Mouse (Mus musculus) MEL (cell line): ENCODE results near the gene Slc29a2. TPM values are rescaled to one million over a fixed set of nuclear protein-coding genes. Genes with fewer than 3 reads are reported as not detected.

Experiments used
- DNase-seq: peaks from one replicate; pipeline ENCODE4 v3.0.0; 2011; ENCODE audit warnings: low read depth, low spot score
- H3K27ac ChIP-seq: 2 replicates; pipeline ENCODE4 v1.5.1; 2012; ENCODE audit warnings: low read depth, mild to moderate bottlenecking, control low read depth, low read length, moderate library complexity; ENCODE audit not compliant: control insufficient read depth
- H3K27me3 ChIP-seq, 2 experiments: fragments of 150-350 bp in 1 of 2; sonication (generic) in 1 of 2; 2 replicates each; pipeline ENCODE4 v1.6.1; 2012; ENCODE audit warnings: low read length in 2 of 2, mild to moderate bottlenecking in 2 of 2, improper control_type of control experiment in 1 of 2, moderate library complexity in 1 of 2; ENCODE audit not compliant: insufficient read depth in 2 of 2, control insufficient read depth in 1 of 2
- H3K36me3 ChIP-seq, 2 experiments: 2 replicates each; pipeline ENCODE4 v1.6.1; 2012 to 2014; ENCODE audit warnings: low read length in 2 of 2, improper control_type of control experiment in 1 of 2, inconsistent platforms in 1 of 2, mild to moderate bottlenecking in 1 of 2; ENCODE audit not compliant: insufficient read depth in 2 of 2, control insufficient read depth in 1 of 2
- H3K4me1 ChIP-seq, 2 experiments: fragments of 150-350 bp in 1 of 2; sonication (generic) in 1 of 2; 2 replicates each; pipeline ENCODE4 v1.6.1; 2012; ENCODE audit warnings: low read length in 2 of 2, improper control_type of control experiment in 1 of 2, mild to moderate bottlenecking in 1 of 2; ENCODE audit not compliant: insufficient read depth in 2 of 2, control insufficient read depth in 1 of 2
- H3K4me3 ChIP-seq, 2 experiments: fragments of 150-350 bp in 1 of 2; sonication (generic) in 1 of 2; 2 replicates each; pipeline ENCODE4 v1.5.1; 2012; ENCODE audit warnings: low read depth in 2 of 2, low read length in 2 of 2, mild to moderate bottlenecking in 2 of 2, moderate library complexity in 2 of 2, control low read depth in 1 of 2, improper control_type of control experiment in 1 of 2; ENCODE audit not compliant: control insufficient read depth in 1 of 2, insufficient read depth in 1 of 2
- H3K79me2 ChIP-seq: 2 replicates; pipeline ENCODE4 v1.6.1; 2012; ENCODE audit warnings: mild to moderate bottlenecking, low read length, moderate library complexity; ENCODE audit not compliant: control insufficient read depth, poor library complexity, insufficient read depth
- H3K9ac ChIP-seq: 2 replicates; pipeline ENCODE4 v1.6.1; 2012; ENCODE audit warnings: low read depth, mild to moderate bottlenecking, control low read depth, low read length, moderate library complexity; ENCODE audit not compliant: control insufficient read depth, poor library complexity, severe bottlenecking
- H3K9me3 ChIP-seq: fragments of 150-350 bp; sonication (generic); replicated peaks from 2 replicates; pipeline ENCODE4 v1.6.1; 2012; ENCODE audit warnings: mild to moderate bottlenecking, low read length, improper control_type of control experiment, moderate library complexity; ENCODE audit not compliant: insufficient read depth
- BHLHE40 ChIP-seq: IDR thresholded peaks from 2 replicates; pipeline ENCODE4 v1.6.1; 2012; ENCODE audit warnings: low read depth, mild to moderate bottlenecking, inconsistent platforms, low read length, improper control_type of control experiment, borderline replicate concordance
- CHD1 ChIP-seq: IDR thresholded peaks from 2 replicates; pipeline ENCODE4 v1.6.1; 2012; ENCODE audit warnings: low read depth, mild to moderate bottlenecking, inconsistent platforms, low read length, improper control_type of control experiment
- CTCF ChIP-seq, 3 experiments: IDR thresholded peaks in 2 of 3; conservative IDR thresholded peaks in 1 of 3; 2 replicates each; pipeline ENCODE4 v1.5.1; 2011 to 2012; ENCODE audit warnings: low read length in 3 of 3, low read depth in 2 of 3, mild to moderate bottlenecking in 2 of 3, improper control_type of control experiment in 1 of 3, inconsistent platforms in 1 of 3, mixed read lengths in 1 of 3, moderate library complexity in 1 of 3; ENCODE audit not compliant: control insufficient read depth in 1 of 3, insufficient read depth in 1 of 3, poor library complexity in 1 of 3, severe bottlenecking in 1 of 3
- E2F4 ChIP-seq: IDR thresholded peaks from 2 replicates; pipeline ENCODE4 v1.6.1; 2011; ENCODE audit warnings: low read depth, low read length, improper control_type of control experiment, borderline replicate concordance
- EP300 ChIP-seq, 2 experiments: IDR thresholded peaks; 2 replicates each; pipeline ENCODE4 v1.6.1; 2011; ENCODE audit warnings: improper control_type of control experiment in 2 of 2, low read length in 2 of 2, low read depth in 1 of 2, mild to moderate bottlenecking in 1 of 2
- GABPA ChIP-seq: IDR thresholded peaks from 2 replicates; pipeline ENCODE4 v1.6.1; 2012; ENCODE audit warnings: low read depth, mild to moderate bottlenecking, inconsistent platforms, low read length, improper control_type of control experiment, moderate library complexity
- HCFC1 ChIP-seq: IDR thresholded peaks from 2 replicates; pipeline ENCODE4 v1.6.1; 2012; ENCODE audit warnings: low read depth, mild to moderate bottlenecking, inconsistent platforms, low read length, improper control_type of control experiment, moderate library complexity
- JUND ChIP-seq: IDR thresholded peaks from 2 replicates; pipeline ENCODE4 v1.6.1; 2011; ENCODE audit warnings: low read depth, mild to moderate bottlenecking, improper control_type of control experiment, low read length
- KAT2A ChIP-seq: conservative IDR thresholded peaks from 2 replicates; pipeline ENCODE4 v1.6.1; 2012; ENCODE audit warnings: low read depth, low read length, improper control_type of control experiment, inconsistent platforms
- MAFK ChIP-seq: IDR thresholded peaks from 2 replicates; pipeline ENCODE4 v1.6.1; 2011; ENCODE audit warnings: low read depth, mild to moderate bottlenecking, low read length, improper control_type of control experiment, borderline replicate concordance
- MAX ChIP-seq: IDR thresholded peaks from 2 replicates; pipeline ENCODE4 v1.6.1; 2011; ENCODE audit warnings: low read length, improper control_type of control experiment
- MAZ ChIP-seq: IDR thresholded peaks from 2 replicates; pipeline ENCODE4 v1.6.1; 2012; ENCODE audit warnings: low read depth, mild to moderate bottlenecking, inconsistent platforms, low read length, improper control_type of control experiment
- MEF2A ChIP-seq: IDR thresholded peaks from 2 replicates; pipeline ENCODE4 v1.6.1; 2014; ENCODE audit warnings: low read depth, mild to moderate bottlenecking, inconsistent platforms, low read length, improper control_type of control experiment; ENCODE audit not compliant: poor library complexity, insufficient replicate concordance, severe bottlenecking; ENCODE audit errors: extremely low read depth
- MXI1 ChIP-seq: IDR thresholded peaks from 2 replicates; pipeline ENCODE4 v1.6.1; 2011; ENCODE audit warnings: mild to moderate bottlenecking, low read depth, low read length, improper control_type of control experiment
- MYC ChIP-seq: IDR thresholded peaks from 2 replicates; pipeline ENCODE4 v1.6.1; 2011; ENCODE audit warnings: low read depth, mild to moderate bottlenecking, low read length, improper control_type of control experiment, moderate library complexity
- NELFE ChIP-seq: IDR thresholded peaks from 2 replicates; pipeline ENCODE4 v1.6.1; 2011; ENCODE audit warnings: low read depth, low read length, improper control_type of control experiment
- POLR2AphosphoS5 ChIP-seq: IDR thresholded peaks from 2 replicates; pipeline ENCODE4 v1.6.1; 2012; ENCODE audit warnings: low read depth, borderline replicate concordance, mild to moderate bottlenecking, inconsistent platforms, low read length, moderate library complexity, mixed read lengths
- RAD21 ChIP-seq: IDR thresholded peaks from 2 replicates; pipeline ENCODE4 v1.6.1; 2011; ENCODE audit warnings: mild to moderate bottlenecking, low read depth, low read length, improper control_type of control experiment
- RCOR1 ChIP-seq: IDR thresholded peaks from 2 replicates; pipeline ENCODE4 v1.6.1; 2012; ENCODE audit warnings: low read depth, mild to moderate bottlenecking, inconsistent platforms, low read length, improper control_type of control experiment
- SIN3A ChIP-seq: IDR thresholded peaks from 2 replicates; pipeline ENCODE4 v1.6.1; 2012; ENCODE audit warnings: low read length, improper control_type of control experiment, inconsistent platforms
- SMC3 ChIP-seq: IDR thresholded peaks from 2 replicates; pipeline ENCODE4 v1.6.1; 2011; ENCODE audit warnings: low read depth, low read length, improper control_type of control experiment
- TAL1 ChIP-seq: IDR thresholded peaks from 2 replicates; pipeline ENCODE4 v1.6.1; 2012; ENCODE audit warnings: mild to moderate bottlenecking, inconsistent platforms, low read length, moderate library complexity, mixed read lengths
- TCF12 ChIP-seq: IDR thresholded peaks from 2 replicates; pipeline ENCODE4 v1.6.1; 2014; ENCODE audit warnings: low read depth, mild to moderate bottlenecking, inconsistent platforms, low read length, improper control_type of control experiment, moderate library complexity
- ZC3H11A ChIP-seq: IDR thresholded peaks from 2 replicates; pipeline ENCODE4 v1.6.1; 2012; ENCODE audit warnings: low read depth, mild to moderate bottlenecking, inconsistent platforms, low read length, improper control_type of control experiment
- ZNF384 ChIP-seq: IDR thresholded peaks from 2 replicates; pipeline ENCODE4 v1.6.1; 2012; ENCODE audit warnings: low read depth, mild to moderate bottlenecking, inconsistent platforms, low read length, improper control_type of control experiment
- polyA plus RNA-seq, 2 experiments: library from polyadenylated mRNA; stranded (reverse) in 1 of 2; unstranded in 1 of 2; fragments of >175 nt in 1 of 2; fragments of >200 nt in 1 of 2; gene quantifications; 2 replicates each; pipeline versions ENCODE4 v1.2.1 to v1.2.4; 2012; ENCODE audit warnings: low replicate concordance in 2 of 2, low read depth in 1 of 2; ENCODE audit not compliant: insufficient read length in 2 of 2, insufficient read depth in 1 of 2, missing spikeins in 1 of 2
- total RNA-seq: library from RNA; depleted of rRNA; stranded (reverse); fragments of 300-350 nt; gene quantifications from 2 replicates; pipeline ENCODE4 v1.2.3, GENCODE M21; 2012

Gene Slc29a2
- total and polyA plus RNA-seq, 3 experiments, result 3.2 to 10.9 TPM; not detected in 1

- Histone ChIP-seq H3K27ac (no peak overlapping the region), H3K79me2 (no peaks in the 10 kb centered on the region), H3K4me3 (no peak overlapping the region), H3K27me3 (peaks cover 0 to 12% of the 10 kb centered on the region in 2 experiments; a peak in 3 of 4 replicates), H3K9ac (no peak overlapping the region), H3K36me3 (no peaks in the 10 kb centered on the region), H3K9me3 (no peaks in the 10 kb centered on the region), H3K4me1 (no peaks in the 10 kb centered on the region)
- no peak for DNase-seq
- TF ChIP-seq CHD1 (no peak), MAZ (no peak), KAT2A (no peak), BHLHE40 (no peak)
Observed at GRCm38 (mm10) chr19:4994043-4994442, 29.6 kb upstream of the Slc29a2 start.

DNA sequence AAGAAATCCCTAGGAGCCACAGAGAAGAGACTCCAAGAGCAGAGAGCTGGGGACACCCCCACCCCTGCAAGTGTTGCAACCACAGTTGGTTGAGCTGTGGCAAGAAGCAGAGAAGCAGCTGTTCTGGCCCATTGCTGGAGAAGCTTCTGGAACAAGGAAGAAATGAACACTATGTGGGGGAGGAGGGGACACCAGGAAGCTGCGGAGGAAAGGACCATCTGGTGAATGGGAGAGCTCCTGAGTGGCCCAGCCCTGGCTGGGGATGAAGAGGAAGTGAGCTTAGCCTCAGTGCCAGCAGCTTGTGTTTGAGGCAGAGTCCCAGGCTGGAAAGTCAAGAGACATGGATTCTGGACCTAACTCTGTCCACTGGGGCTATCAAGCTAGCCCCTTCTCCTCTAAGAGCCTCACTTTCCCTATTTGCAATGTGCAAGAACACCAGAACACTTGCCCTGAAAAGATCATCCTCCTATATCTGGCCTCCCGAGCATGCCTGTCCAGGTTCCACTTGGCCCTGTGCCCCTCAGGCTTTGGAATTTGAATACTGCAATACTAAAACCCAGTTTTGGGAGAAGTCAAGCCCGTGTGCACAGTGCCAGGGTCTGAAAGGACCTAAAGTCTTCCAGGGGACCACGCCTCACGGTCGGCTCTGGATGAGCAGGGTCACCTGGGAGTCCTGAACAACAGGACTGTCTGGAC is 24.1 kb upstream of the Slc29a2 start:
- no peak overlapping the region for H3K27ac ChIP-seq
- no peak overlapping the region for H3K9ac ChIP-seq
- no peak for DNase-seq
- no peaks in the 10 kb centered on the region for H3K36me3 ChIP-seq
- H3K79me2 ChIP-seq, result no peaks in the 10 kb centered on the region
- H3K4me1 ChIP-seq, result no peaks in the 10 kb centered on the region
- TF ChIP-seq GABPA, result no peak
- TF ChIP-seq MYC, result no peak
- no peak for TF ChIP-seq CHD1
- no peak for TF ChIP-seq SIN3A
- no peak for TF ChIP-seq EP300 (IDR thresholded peaks at IDR 0.05; ENCODE audit: low read depth in 1 of 2, low read length in 2 of 2)
- no peak for TF ChIP-seq JUND
- TF ChIP-seq SMC3, result no peak
- no peak for TF ChIP-seq POLR2AphosphoS5
- TF ChIP-seq, all 39 proteins: peak for 0
- peaks cover 0 to 10% of the 10 kb centered on the region in 2 experiments for H3K27me3 ChIP-seq
- no peaks in the 10 kb centered on the region for H3K9me3 ChIP-seq
- no peak overlapping the region for H3K4me3 ChIP-seq

- Histone ChIP-seq H3K27me3 (peaks cover 0 to 13% of the 10 kb centered on the region in 2 experiments), H3K27ac (no peak overlapping the region), H3K4me3 (no peak overlapping the region), H3K9me3 (no peaks in the 10 kb centered on the region), H3K9ac (no peak overlapping the region), H3K36me3 (no peaks in the 10 kb centered on the region), H3K79me2 (no peaks in the 10 kb centered on the region), H3K4me1 (no peaks in the 10 kb centered on the region)
- DNase-seq, result peak; percentile 77
- TF ChIP-seq ZC3H11A (peak; percentile 72), POLR2AphosphoS5 (no peak), RAD21 (peak; percentile 84), NELFE (no peak), TAL1 (no peak), E2F4 (no peak), HCFC1 (no peak), ZNF384 (no peak), MXI1 (no peak), MAFK (no peak), SMC3 (peak; percentile 88), MAX (no peak), TCF12 (no peak), CTCF (IDR thresholded peaks at IDR 0.05 in 2 of 3, conservative IDR thresholded peaks at IDR 0.05 in 1 of 3; ENCODE audit: control insufficient read depth in 1 of 3, insufficient read depth in 1 of 3, low read depth in 2 of 3, low read length in 3 of 3, poor library complexity in 1 of 3, severe bottlenecking in 1 of 3) (peak; percentile 82 to 97 (median 86)), RCOR1 (no peak), MEF2A (no peak)
Observed at GRCm38 (mm10) chr19:5001666-5002406, 21.8 kb upstream of the Slc29a2 start.
